Mouse (Mus musculus): Measurements from ENCODE around the gene Asb8. TPM values are rescaled to one million over a fixed set of nuclear protein-coding genes. Genes with fewer than 3 reads are reported as not detected.
A peak's percentile ranks its signal among the peaks of the same experiment; 100 is the strongest.

Gene Asb8
- polyA plus RNA-seq, 1 experiment from 2014 or later = 37.2 TPM

DNA sequence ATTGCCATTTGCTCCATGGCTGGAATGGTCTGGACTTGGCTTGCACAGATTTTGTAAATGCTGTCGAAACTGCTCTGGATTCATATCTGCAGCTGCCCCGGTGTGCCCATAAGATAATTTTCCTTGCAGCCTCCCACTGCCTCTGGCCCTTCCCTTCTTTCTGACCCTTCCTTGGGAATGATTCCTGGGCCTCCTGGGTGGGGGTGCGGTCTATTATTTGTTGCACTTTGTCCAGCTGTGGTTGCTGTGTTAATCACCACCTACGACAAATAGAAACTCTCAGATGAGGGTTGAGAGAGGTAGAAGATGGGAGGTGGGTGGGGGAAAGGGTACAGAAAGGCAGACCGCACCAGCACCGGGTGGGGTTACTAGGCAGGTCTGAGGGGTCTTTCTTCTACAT, 58.2 kb downstream of the Asb8 start:
- no peaks in the 10 kb centered on the region; the same call in 1 of the 2 replicates for H3K27me3 ChIP-seq (replicated peaks; ENCODE audit: control insufficient read depth, insufficient read depth, low read length)
- WGBS = 79% methylated on average over 6 of the region's 6 CpGs
- H3K27ac ChIP-seq (ENCODE audit: low read depth, low read length) = no peak overlapping the region
- ATAC-seq (replicated peaks; ENCODE audit: low FRiP score) = no peak
- DNase-seq (ENCODE audit: low spot score) = no peak
- peaks cover 13% of the 10 kb centered on the region for H3K4me1 ChIP-seq (replicated peaks; ENCODE audit: control insufficient read depth, insufficient read depth, low read length)
- peak overlapping the region; percentile 93 for H3K4me2 ChIP-seq
- no peaks in the 10 kb centered on the region for H3K9me3 ChIP-seq (ENCODE audit: control insufficient read depth, low read length)
- H3K9ac ChIP-seq (ENCODE audit: low read depth, low read length) = no peak overlapping the region
- H3K36me3 ChIP-seq (ENCODE audit: control insufficient read depth, insufficient read depth, low read length) = no peaks in the 10 kb centered on the region
- 0 out of 2 replicates have a peak overlapping the region, but pooled peaks have one; percentile 74 for H3K4me3 ChIP-seq (ENCODE audit: low read depth, low read length)

DNA sequence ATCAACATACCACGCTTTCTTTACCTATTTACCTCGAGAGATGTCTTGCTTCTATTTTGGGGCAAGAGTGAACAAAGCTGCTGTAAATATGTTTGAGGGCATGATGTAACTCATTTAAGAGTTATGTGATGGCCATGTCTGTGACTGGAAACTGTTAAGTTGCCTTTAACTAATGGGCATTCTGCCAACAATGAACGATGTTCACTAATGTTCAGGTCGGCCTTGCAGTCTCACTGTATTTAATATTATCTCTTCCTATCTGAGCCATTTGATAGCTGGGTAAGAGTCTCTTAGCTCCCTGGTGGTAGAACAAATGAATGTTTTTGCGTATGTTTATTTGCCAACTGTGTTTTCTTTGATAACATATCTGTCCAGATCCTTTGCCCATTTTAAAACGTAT, 58.9 kb downstream of the Asb8 start:
- no peak overlapping the region for H3K4me2 ChIP-seq
- peaks cover 13% of the 10 kb centered on the region for H3K4me1 ChIP-seq (replicated peaks; ENCODE audit: control insufficient read depth, insufficient read depth, low read length)
- no peak overlapping the region for H3K4me3 ChIP-seq (ENCODE audit: low read depth, low read length)
- H3K36me3 ChIP-seq (ENCODE audit: control insufficient read depth, insufficient read depth, low read length) = no peaks in the 10 kb centered on the region; the same call in 1 of the 2 replicates
- H3K27ac ChIP-seq (ENCODE audit: low read depth, low read length) = no peak overlapping the region
- no peak for ATAC-seq (replicated peaks; ENCODE audit: low FRiP score)
- WGBS = 76% methylated on average over 6 of the region's 6 CpGs
- no peaks in the 10 kb centered on the region for H3K9me3 ChIP-seq (ENCODE audit: control insufficient read depth, low read length)
- no peak for DNase-seq (ENCODE audit: low spot score)
- H3K9ac ChIP-seq (ENCODE audit: low read depth, low read length) = no peak overlapping the region
- no peaks in the 10 kb centered on the region; the same call in 1 of the 2 replicates for H3K27me3 ChIP-seq (replicated peaks; ENCODE audit: control insufficient read depth, insufficient read depth, low read length)

- 87% methylated on average over 6 of the region's 6 CpGs for WGBS
- DNase-seq (ENCODE audit: low spot score) (no peak), ATAC-seq (replicated peaks; ENCODE audit: low FRiP score) (no peak)
- Histone ChIP-seq H3K27me3 (replicated peaks; ENCODE audit: control insufficient read depth, insufficient read depth, low read length) (no peaks in the 10 kb centered on the region; the same call in 1 of the 2 replicates), H3K4me3 (ENCODE audit: low read depth, low read length) (no peak overlapping the region), H3K27ac (ENCODE audit: low read depth, low read length) (no peak overlapping the region), H3K9me3 (ENCODE audit: control insufficient read depth, low read length) (no peaks in the 10 kb centered on the region), H3K36me3 (ENCODE audit: control insufficient read depth, insufficient read depth, low read length) (no peaks in the 10 kb centered on the region; the same call in 1 of the 2 replicates), H3K4me2 (no peak overlapping the region), H3K4me1 (replicated peaks; ENCODE audit: control insufficient read depth, insufficient read depth, low read length) (peaks cover 5% of the 10 kb centered on the region), H3K9ac (ENCODE audit: low read depth, low read length) (no peak overlapping the region)
Observed at GRCm38 (mm10) chr15:98102401-98102800, 63.0 kb downstream of the Asb8 start.

GRCm38 (mm10) chr15:98098519-98098918, 66.9 kb downstream of the Asb8 start:
- Histone ChIP-seq H3K27me3 (replicated peaks; ENCODE audit: control insufficient read depth, insufficient read depth, low read length) (no peaks in the 10 kb centered on the region), H3K36me3 (ENCODE audit: control insufficient read depth, insufficient read depth, low read length) (no peaks in the 10 kb centered on the region; the same call in 1 of the 2 replicates), H3K4me3 (ENCODE audit: low read depth, low read length) (no peak overlapping the region), H3K4me1 (replicated peaks; ENCODE audit: control insufficient read depth, insufficient read depth, low read length) (no peaks in the 10 kb centered on the region), H3K9ac (ENCODE audit: low read depth, low read length) (no peak overlapping the region), H3K4me2 (no peak overlapping the region), H3K9me3 (ENCODE audit: control insufficient read depth, low read length) (no peaks in the 10 kb centered on the region), H3K27ac (ENCODE audit: low read depth, low read length) (no peak overlapping the region)
- no peak for ATAC-seq (replicated peaks; ENCODE audit: low FRiP score)
- DNase-seq (ENCODE audit: low spot score) = no peak
- 90% methylated on average over 9 of the region's 9 CpGs for WGBS

DNA sequence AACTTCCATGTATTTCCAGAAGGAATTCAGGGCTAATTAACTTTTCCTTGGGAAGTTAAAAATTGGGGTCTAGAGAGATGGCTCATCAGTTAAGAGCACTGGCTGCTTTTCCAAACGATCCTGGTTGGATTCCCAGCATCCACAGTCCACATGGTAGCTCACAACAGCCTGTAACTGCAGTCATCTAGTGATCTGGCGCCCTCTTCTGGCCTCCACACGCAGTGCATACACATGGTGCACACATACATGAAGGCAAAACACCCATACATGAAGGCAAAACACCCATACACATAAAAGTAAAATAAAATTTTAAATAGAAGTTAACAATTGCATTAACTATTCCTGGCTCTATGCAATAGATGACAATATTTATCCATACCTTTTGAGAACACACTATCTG, 68.5 kb downstream of the Asb8 start:
- no peak overlapping the region for H3K27ac ChIP-seq (ENCODE audit: low read depth, low read length)
- H3K4me2 ChIP-seq = no peak overlapping the region
- 47% methylated on average over 3 of the region's 3 CpGs for WGBS
- H3K4me3 ChIP-seq (ENCODE audit: low read depth, low read length) = no peak overlapping the region
- H3K9me3 ChIP-seq (ENCODE audit: control insufficient read depth, low read length) = no peaks in the 10 kb centered on the region
- H3K9ac ChIP-seq (ENCODE audit: low read depth, low read length) = no peak overlapping the region
- no peaks in the 10 kb centered on the region for H3K27me3 ChIP-seq (replicated peaks; ENCODE audit: control insufficient read depth, insufficient read depth, low read length)
- H3K4me1 ChIP-seq (replicated peaks; ENCODE audit: control insufficient read depth, insufficient read depth, low read length) = peaks cover 1% of the 10 kb centered on the region; the same call in 1 of the 2 replicates
- DNase-seq (ENCODE audit: low spot score) (no peak), ATAC-seq (replicated peaks; ENCODE audit: low FRiP score) (no peak)
- H3K36me3 ChIP-seq (ENCODE audit: control insufficient read depth, insufficient read depth, low read length) = no peaks in the 10 kb centered on the region; the same call in 1 of the 2 replicates

DNA sequence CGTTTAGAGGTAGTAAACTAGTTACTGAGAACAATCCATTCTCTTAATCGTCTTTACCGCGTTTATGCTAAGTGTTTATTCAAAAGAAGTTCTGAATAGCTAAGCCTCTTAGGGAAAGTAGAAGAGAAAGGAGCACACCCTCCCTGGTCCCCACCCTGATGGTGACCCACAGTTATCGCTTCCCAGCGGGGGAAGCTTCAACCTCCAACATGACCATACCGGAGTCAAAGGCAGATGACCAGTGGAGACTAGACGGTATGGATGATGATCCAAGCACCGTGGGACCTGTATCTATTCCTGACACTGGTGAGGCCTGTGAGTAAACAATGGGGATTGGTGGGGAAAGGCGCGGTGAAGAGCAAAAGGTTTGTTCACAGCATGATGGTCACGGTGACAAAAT, 70.5 kb downstream of the Asb8 start:
- Histone ChIP-seq H3K27me3 (replicated peaks; ENCODE audit: control insufficient read depth, insufficient read depth, low read length) (no peaks in the 10 kb centered on the region), H3K4me3 (ENCODE audit: low read depth, low read length) (no peak overlapping the region), H3K4me2 (no peak overlapping the region), H3K9ac (ENCODE audit: low read depth, low read length) (no peak overlapping the region), H3K4me1 (replicated peaks; ENCODE audit: control insufficient read depth, insufficient read depth, low read length) (peaks cover 7% of the 10 kb centered on the region), H3K36me3 (ENCODE audit: control insufficient read depth, insufficient read depth, low read length) (no peaks in the 10 kb centered on the region), H3K9me3 (ENCODE audit: control insufficient read depth, low read length) (no peaks in the 10 kb centered on the region), H3K27ac (ENCODE audit: low read depth, low read length) (no peak overlapping the region)
- no peak for ATAC-seq (replicated peaks; ENCODE audit: low FRiP score)
- 89% methylated on average over 12 of the region's 12 CpGs for WGBS
- DNase-seq (ENCODE audit: low spot score) = no peak

DNA sequence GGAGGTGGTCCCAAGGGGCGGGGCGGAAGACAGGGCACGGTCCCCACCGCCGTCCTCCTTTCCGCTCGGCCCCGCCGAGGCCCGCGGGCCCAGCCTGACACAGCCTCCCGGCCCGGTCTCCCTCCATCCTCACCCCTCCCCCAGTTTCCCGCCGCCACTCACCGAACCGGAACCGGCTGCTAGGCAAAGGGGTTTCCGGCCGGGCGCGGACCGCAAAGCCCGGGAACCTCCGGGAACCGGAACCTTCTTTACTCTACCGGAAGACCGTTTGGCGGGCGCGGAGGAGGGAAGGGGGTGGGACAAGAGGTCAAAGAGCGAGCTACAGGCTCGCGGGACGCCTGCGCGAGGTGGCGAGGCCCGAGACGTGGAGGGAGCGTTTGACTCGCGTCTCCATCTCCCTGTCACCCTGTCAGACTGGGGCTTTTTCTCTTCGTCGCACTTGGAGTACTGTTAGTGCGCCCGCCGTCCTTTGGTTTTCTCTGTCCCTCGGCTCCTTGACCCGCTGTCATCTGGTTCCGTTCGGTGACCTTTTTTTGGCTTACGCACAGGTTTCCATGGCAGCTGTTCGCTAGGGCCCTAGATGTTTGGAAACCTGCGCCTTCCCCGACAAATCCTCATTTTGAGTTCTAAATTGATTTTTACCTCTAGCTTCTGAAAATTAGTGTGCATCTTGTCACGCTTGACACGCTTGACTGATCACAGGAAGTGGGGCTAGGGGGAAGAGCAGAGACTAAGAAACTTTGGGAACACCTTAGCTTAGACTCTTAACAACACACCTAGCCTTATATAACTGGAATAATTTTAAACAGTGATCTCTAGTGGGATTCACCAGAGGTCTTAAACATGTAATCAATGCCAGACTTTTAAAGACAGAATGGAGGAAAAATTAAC, 72.1 kb downstream of the Asb8 start, which contains the start of gene Senp1:
TSS of gene Senp1 (minus strand) at position 624 of the 891 bp plus-strand sequence.
- H3K27me3 ChIP-seq (replicated peaks; ENCODE audit: control insufficient read depth, insufficient read depth, low read length) = no peaks in the 10 kb centered on the region
- WGBS = under 1% methylated on average over 56 of the region's 58 CpGs
- peak within 1 kb of the TSS; percentile 79 for H3K4me3 ChIP-seq (ENCODE audit: low read depth, low read length)
- no peaks in the 10 kb centered on the region for H3K36me3 ChIP-seq (ENCODE audit: control insufficient read depth, insufficient read depth, low read length)
- no peaks in the 10 kb centered on the region for H3K9me3 ChIP-seq (ENCODE audit: control insufficient read depth, low read length)
- ATAC-seq (replicated peaks; ENCODE audit: low FRiP score) (peak; percentile 91), DNase-seq (ENCODE audit: low spot score) (peak; percentile 88)
- peak within 1 kb of the TSS; percentile 94 for H3K9ac ChIP-seq (ENCODE audit: low read depth, low read length)
- peaks cover 7% of the 10 kb centered on the region for H3K4me1 ChIP-seq (replicated peaks; ENCODE audit: control insufficient read depth, insufficient read depth, low read length)
- H3K4me2 ChIP-seq = peak within 1 kb of the TSS; percentile 71
- H3K27ac ChIP-seq (ENCODE audit: low read depth, low read length) = peak within 1 kb of the TSS; percentile 92

- Histone ChIP-seq H3K27me3 (replicated peaks; ENCODE audit: control insufficient read depth, insufficient read depth, low read length) (no peaks in the 10 kb centered on the region), H3K27ac (ENCODE audit: low read depth, low read length) (peak within 1 kb of the TSS; percentile 92), H3K4me2 (peak within 1 kb of the TSS; percentile 71), H3K36me3 (ENCODE audit: control insufficient read depth, insufficient read depth, low read length) (no peaks in the 10 kb centered on the region; the same call in 1 of the 2 replicates), H3K4me3 (ENCODE audit: low read depth, low read length) (peak within 1 kb of the TSS; percentile 79), H3K9me3 (ENCODE audit: control insufficient read depth, low read length) (no peaks in the 10 kb centered on the region), H3K9ac (ENCODE audit: low read depth, low read length) (peak within 1 kb of the TSS; percentile 94), H3K4me1 (replicated peaks; ENCODE audit: control insufficient read depth, insufficient read depth, low read length) (peaks cover 7% of the 10 kb centered on the region)
- no peak for DNase-seq (ENCODE audit: low spot score)
- ATAC-seq (replicated peaks; ENCODE audit: low FRiP score) = peak; percentile 29; the same call in 1 of the 2 replicates
- under 1% methylated on average over 26 of the region's 30 CpGs for WGBS
Observed at GRCm38 (mm10) chr15:98092372-98093120, 72.9 kb downstream of the Asb8 start, which contains the start of gene Pfkm. TSS of gene Pfkm (plus strand) at chr15:98092589.
